Mouse (Mus musculus): ENCODE data around the gene Hrct1. TPM values are rescaled to one million over a fixed set of nuclear protein-coding genes. Genes with fewer than 3 reads are reported as not detected.

Hrct1 gene
- polyA plus RNA-seq, 1 experiment from 2014 or later, result 0.58 TPM

DNA sequence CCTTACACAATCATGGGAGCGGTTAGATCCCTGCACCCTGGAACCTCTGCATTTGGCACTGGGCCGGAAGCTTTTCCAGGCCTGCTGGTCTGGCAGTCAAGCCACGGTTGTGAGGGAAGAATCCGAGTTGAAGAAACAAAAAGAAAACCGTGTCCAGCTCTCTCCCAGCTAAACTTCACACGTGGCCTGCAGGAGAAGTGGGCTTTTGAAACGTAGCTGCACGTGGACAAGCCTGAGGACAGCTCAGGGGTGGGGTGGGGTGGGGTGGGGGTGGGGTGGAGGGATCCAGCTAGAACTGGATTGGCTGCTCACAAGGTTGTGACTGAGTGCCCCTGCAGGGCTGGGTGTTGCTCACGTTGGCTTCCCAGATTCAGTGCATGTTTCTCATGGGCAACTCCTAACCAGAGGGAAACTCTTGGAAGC lies 31.7 kb upstream of the Hrct1 start:
- ATAC-seq (ENCODE audit: insufficient read depth) (peak; percentile 73), DNase-seq (peak; percentile 34)
- H3K36me3 ChIP-seq (ENCODE audit: insufficient read depth), result no peaks in the 10 kb centered on the region
- TF ChIP-seq CTCF (IDR thresholded peaks at IDR 0.05; ENCODE audit: low read depth), result no peak
- no peaks in the 10 kb centered on the region for H3K4me1 ChIP-seq (ENCODE audit: insufficient read depth)
- no peaks in the 10 kb centered on the region for H3K9me3 ChIP-seq (ENCODE audit: low read depth, low read length)
- H3K27me3 ChIP-seq (ENCODE audit: insufficient read depth, low read length), result no peaks in the 10 kb centered on the region
- H3K4me2 ChIP-seq, result no peak overlapping the region
- WGBS, result 21% methylated on average over 9 of the region's 9 CpGs
- no peak overlapping the region for H3K4me3 ChIP-seq (ENCODE audit: low read depth, low read length)
- H3K27ac ChIP-seq (ENCODE audit: low read depth), result no peak overlapping the region
- no peak overlapping the region for H3K9ac ChIP-seq

DNA sequence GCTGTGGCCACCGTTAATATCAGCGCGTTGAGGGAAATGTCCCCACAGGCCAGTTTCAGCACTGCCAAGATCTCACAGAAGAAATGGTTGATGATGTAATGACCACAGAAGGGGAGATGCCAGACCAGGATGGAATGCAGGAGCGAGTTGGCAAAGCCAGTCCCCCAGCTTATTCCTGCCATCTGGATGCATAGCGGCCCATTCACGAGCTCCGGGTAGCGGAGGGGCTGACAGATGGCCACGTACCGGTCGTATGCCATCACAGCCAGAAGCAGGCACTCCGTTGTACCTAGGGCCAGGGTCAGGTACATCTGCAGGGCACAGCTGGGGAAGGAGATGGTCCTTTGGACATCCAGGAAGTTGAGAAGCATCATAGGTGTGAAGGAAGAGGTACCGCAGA lies 30.4 kb upstream of the Hrct1 start:
- Histone ChIP-seq H3K9ac (no peak overlapping the region), H3K4me2 (no peak overlapping the region), H3K36me3 (ENCODE audit: insufficient read depth) (no peaks in the 10 kb centered on the region), H3K9me3 (ENCODE audit: low read depth, low read length) (no peaks in the 10 kb centered on the region), H3K4me1 (ENCODE audit: insufficient read depth) (no peaks in the 10 kb centered on the region), H3K27me3 (ENCODE audit: insufficient read depth, low read length) (no peaks in the 10 kb centered on the region), H3K4me3 (ENCODE audit: low read depth, low read length) (no peak overlapping the region), H3K27ac (ENCODE audit: low read depth) (no peak overlapping the region)
- DNase-seq, result no peak
- WGBS, result 87% methylated on average over 13 of the region's 13 CpGs
- no peak for TF ChIP-seq CTCF (IDR thresholded peaks at IDR 0.05; ENCODE audit: low read depth)
- ATAC-seq (ENCODE audit: insufficient read depth), result no peak

DNA sequence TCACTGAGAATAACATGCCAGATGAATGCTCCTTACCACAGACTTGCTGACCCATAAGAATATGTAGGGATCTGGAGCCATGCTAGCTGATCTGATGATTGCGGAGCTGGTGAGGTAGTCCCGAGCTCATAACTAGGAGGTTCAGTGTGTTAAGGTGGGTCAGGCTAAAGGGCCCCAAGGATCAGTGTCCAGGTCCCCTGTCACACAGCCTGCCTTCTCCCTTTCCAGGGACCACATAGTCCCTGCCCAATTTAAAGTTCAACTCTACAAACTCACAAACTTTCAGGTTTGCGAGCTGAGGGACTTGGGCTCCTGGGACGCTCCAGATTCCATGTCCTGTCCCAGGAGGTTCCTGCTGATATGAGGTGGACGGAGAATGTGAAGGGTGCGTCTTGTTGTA lies 26.3 kb upstream of the Hrct1 start, which contains the start of gene Olfr70:
Gene Olfr70, minus strand, starts transcription at position 101 of the 400 bp plus-strand sequence.
- no peaks in the 10 kb centered on the region for H3K4me1 ChIP-seq (ENCODE audit: insufficient read depth)
- TF ChIP-seq CTCF (IDR thresholded peaks at IDR 0.05; ENCODE audit: low read depth), result no peak
- H3K4me3 ChIP-seq (ENCODE audit: low read depth, low read length), result no peak within 1 kb of the TSS
- no peaks in the 10 kb centered on the region for H3K36me3 ChIP-seq (ENCODE audit: insufficient read depth)
- H3K27ac ChIP-seq (ENCODE audit: low read depth), result no peak within 1 kb of the TSS
- H3K4me2 ChIP-seq, result no peak within 1 kb of the TSS
- 85% methylated on average over 6 of the region's 6 CpGs for WGBS
- no peak for DNase-seq
- ATAC-seq (ENCODE audit: insufficient read depth), result no peak
- H3K9ac ChIP-seq, result no peak within 1 kb of the TSS
- H3K9me3 ChIP-seq (ENCODE audit: low read depth, low read length), result no peaks in the 10 kb centered on the region
- no peaks in the 10 kb centered on the region for H3K27me3 ChIP-seq (ENCODE audit: insufficient read depth, low read length)

DNA sequence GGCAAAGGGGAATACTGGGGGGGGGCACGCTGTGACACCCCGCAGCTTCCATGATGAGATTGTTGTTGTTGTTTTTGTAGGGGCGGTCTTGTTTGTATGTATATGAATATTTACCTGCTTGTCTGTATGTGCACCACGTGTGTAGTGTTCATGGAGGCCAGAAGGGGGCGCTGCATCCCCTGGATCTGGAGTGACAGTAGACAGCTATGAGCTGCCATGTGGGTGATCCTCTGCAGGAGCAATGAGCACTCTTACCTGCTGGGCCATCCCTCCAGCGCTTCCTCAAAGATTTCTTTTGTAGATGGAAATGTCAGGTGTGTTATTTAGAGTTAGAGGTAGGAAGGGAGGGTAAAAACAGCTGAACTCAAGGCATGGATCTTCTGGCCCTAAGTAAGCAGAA lies 23.5 kb upstream of the Hrct1 start:
- Histone ChIP-seq H3K9me3 (ENCODE audit: low read depth, low read length) (no peaks in the 10 kb centered on the region), H3K4me2 (no peak overlapping the region), H3K36me3 (ENCODE audit: insufficient read depth) (no peaks in the 10 kb centered on the region), H3K4me3 (ENCODE audit: low read depth, low read length) (no peak overlapping the region), H3K27ac (ENCODE audit: low read depth) (no peak overlapping the region), H3K4me1 (ENCODE audit: insufficient read depth) (no peaks in the 10 kb centered on the region), H3K27me3 (ENCODE audit: insufficient read depth, low read length) (no peaks in the 10 kb centered on the region), H3K9ac (no peak overlapping the region)
- ATAC-seq (ENCODE audit: insufficient read depth) (no peak), DNase-seq (no peak)
- TF ChIP-seq CTCF (IDR thresholded peaks at IDR 0.05; ENCODE audit: low read depth), result peak; percentile 44
- WGBS, result 65% methylated on average over 6 of the region's 6 CpGs

DNA sequence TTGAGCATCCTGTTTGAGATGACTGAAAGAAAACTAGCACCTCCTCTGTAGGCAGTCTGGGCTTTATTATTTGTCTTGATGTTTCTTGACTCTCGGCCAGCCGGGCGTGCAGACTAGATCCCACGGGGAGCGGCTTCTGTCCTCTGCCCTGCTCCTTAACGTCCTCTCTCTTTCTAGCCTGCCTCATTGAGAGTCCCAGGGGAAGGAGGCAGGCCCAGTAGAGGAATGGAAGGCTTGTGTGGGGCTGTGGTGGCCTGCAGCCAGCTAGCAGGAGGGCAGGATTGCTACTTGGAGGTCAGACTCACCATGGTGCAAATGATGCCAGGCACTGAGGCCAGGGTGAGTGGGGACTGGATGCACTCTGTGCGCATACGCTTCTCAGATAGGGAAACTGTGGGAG lies 23.1 kb upstream of the Hrct1 start:
- WGBS, result 71% methylated on average over 8 of the region's 8 CpGs
- Histone ChIP-seq H3K4me3 (ENCODE audit: low read depth, low read length) (no peak overlapping the region), H3K4me1 (ENCODE audit: insufficient read depth) (no peaks in the 10 kb centered on the region), H3K4me2 (no peak overlapping the region), H3K27ac (ENCODE audit: low read depth) (no peak overlapping the region), H3K27me3 (ENCODE audit: insufficient read depth, low read length) (no peaks in the 10 kb centered on the region), H3K9ac (no peak overlapping the region), H3K36me3 (ENCODE audit: insufficient read depth) (no peaks in the 10 kb centered on the region), H3K9me3 (ENCODE audit: low read depth, low read length) (no peaks in the 10 kb centered on the region)
- TF ChIP-seq CTCF (IDR thresholded peaks at IDR 0.05; ENCODE audit: low read depth), result no peak
- no peak for ATAC-seq (ENCODE audit: insufficient read depth)
- DNase-seq, result peak; percentile 40

DNA sequence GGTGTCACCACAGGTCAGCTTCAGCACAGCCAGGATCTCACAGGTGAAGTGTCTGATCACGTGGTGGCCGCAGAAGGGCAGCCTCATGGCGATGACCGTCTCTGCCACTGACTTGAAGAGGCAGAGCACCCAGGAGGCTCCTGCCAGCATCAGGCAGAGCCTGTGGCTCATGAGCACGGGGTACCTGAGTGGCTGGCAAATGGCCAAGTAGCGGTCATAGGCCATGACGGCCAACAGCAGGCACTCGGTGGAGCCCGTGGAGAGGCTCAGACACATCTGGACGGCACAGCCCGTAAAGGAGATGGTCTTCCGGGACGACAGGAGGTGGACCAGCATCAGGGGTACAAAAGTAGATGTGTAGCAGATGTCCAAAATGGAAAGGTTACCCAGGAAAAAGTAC lies 21.0 kb upstream of the Hrct1 start:
- no peaks in the 10 kb centered on the region for H3K4me1 ChIP-seq (ENCODE audit: insufficient read depth)
- no peak overlapping the region for H3K4me3 ChIP-seq (ENCODE audit: low read depth, low read length)
- H3K4me2 ChIP-seq, result no peak overlapping the region
- H3K9me3 ChIP-seq (ENCODE audit: low read depth, low read length), result no peaks in the 10 kb centered on the region
- DNase-seq (no peak), ATAC-seq (ENCODE audit: insufficient read depth) (no peak)
- H3K36me3 ChIP-seq (ENCODE audit: insufficient read depth), result no peaks in the 10 kb centered on the region
- no peak overlapping the region for H3K27ac ChIP-seq (ENCODE audit: low read depth)
- 70% methylated on average over 13 of the region's 13 CpGs for WGBS
- no peak overlapping the region for H3K9ac ChIP-seq
- H3K27me3 ChIP-seq (ENCODE audit: insufficient read depth, low read length), result no peaks in the 10 kb centered on the region
- TF ChIP-seq CTCF (IDR thresholded peaks at IDR 0.05; ENCODE audit: low read depth), result no peak

DNA sequence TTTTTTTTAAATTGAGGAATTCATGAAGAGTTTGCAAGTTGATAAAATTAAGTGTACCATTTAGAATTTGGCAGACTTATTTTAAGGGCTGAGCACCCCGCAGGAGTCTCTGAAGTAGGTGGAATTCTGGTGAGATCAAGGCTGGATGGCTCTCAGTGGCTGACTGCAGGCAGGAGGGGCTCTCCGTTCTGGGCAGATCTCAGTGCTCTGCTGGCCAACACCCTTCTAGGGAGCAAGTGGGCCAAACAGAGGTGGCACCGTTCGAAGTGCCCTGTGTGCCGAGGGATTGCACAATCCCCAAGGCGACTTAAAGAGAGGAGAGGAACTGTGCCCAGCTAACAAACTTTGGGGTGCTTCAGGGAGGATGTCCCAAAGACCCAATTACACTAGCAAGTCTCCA lies 17.1 kb upstream of the Hrct1 start, which contains the start of gene Olfr71:
Gene Olfr71, minus strand, starts transcription at position 387 of the 400 bp plus-strand sequence.
- 54% methylated on average over 6 of the region's 6 CpGs for WGBS
- Histone ChIP-seq H3K27me3 (ENCODE audit: insufficient read depth, low read length) (no peaks in the 10 kb centered on the region), H3K36me3 (ENCODE audit: insufficient read depth) (no peaks in the 10 kb centered on the region), H3K9me3 (ENCODE audit: low read depth, low read length) (no peaks in the 10 kb centered on the region), H3K4me2 (no peak within 1 kb of the TSS), H3K9ac (no peak within 1 kb of the TSS), H3K27ac (ENCODE audit: low read depth) (no peak within 1 kb of the TSS), H3K4me3 (ENCODE audit: low read depth, low read length) (no peak within 1 kb of the TSS), H3K4me1 (ENCODE audit: insufficient read depth) (no peaks in the 10 kb centered on the region)
- DNase-seq, result peak; percentile 22
- no peak for TF ChIP-seq CTCF (IDR thresholded peaks at IDR 0.05; ENCODE audit: low read depth)
- no peak for ATAC-seq (ENCODE audit: insufficient read depth)

DNA sequence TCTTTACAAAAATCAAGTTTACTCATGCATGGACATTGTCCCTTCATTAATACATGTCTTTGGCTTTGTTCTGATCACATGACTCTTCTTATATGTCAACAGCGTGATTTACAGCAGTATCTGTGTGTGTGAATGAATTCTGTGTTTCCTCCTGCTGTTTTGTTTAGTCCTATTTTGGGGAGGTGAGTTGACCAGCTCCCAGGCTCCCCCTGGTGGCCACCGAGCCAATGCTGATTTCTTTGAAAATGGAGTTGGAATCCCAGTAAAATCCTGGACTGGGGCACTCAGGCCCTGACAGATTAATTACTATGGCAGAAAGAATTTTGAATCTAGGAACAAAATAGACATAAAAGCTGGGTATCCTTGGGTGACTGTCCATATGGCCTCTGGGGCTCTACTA lies 15.2 kb upstream of the Hrct1 start:
- no peaks in the 10 kb centered on the region for H3K9me3 ChIP-seq (ENCODE audit: low read depth, low read length)
- H3K27me3 ChIP-seq (ENCODE audit: insufficient read depth, low read length), result no peaks in the 10 kb centered on the region
- H3K9ac ChIP-seq, result no peak overlapping the region
- 1% methylated on average over 2 of the region's 2 CpGs for WGBS
- DNase-seq (peak; percentile 88), ATAC-seq (ENCODE audit: insufficient read depth) (no peak)
- H3K4me3 ChIP-seq (ENCODE audit: low read depth, low read length), result no peak overlapping the region
- peak; percentile 85 for TF ChIP-seq CTCF (IDR thresholded peaks at IDR 0.05; ENCODE audit: low read depth)
- H3K36me3 ChIP-seq (ENCODE audit: insufficient read depth), result no peaks in the 10 kb centered on the region
- no peaks in the 10 kb centered on the region for H3K4me1 ChIP-seq (ENCODE audit: insufficient read depth)
- H3K27ac ChIP-seq (ENCODE audit: low read depth), result no peak overlapping the region
- no peak overlapping the region for H3K4me2 ChIP-seq
